Mouse (Mus musculus) myocyte (in vitro differentiated cells): ENCODE data around the gene Gdpd5. TPM values are rescaled to one million over a fixed set of nuclear protein-coding genes. Genes with fewer than 3 reads are reported as not detected.

ENCODE experiments used
- H3K27me3 ChIP-seq: one replicate; pipeline ENCODE4 v1.6.1; 2011; ENCODE audit not compliant: control insufficient read depth, insufficient read depth, insufficient read length
- H3K36me3 ChIP-seq: one replicate; pipeline ENCODE4 v1.6.1; 2011; ENCODE audit not compliant: control insufficient read depth, insufficient read depth
- H3K4me2 ChIP-seq: one replicate; pipeline ENCODE4 v1.6.1; 2011; ENCODE audit warnings: low read depth, control low read depth
- H3K4me3 ChIP-seq: one replicate; pipeline ENCODE4 v1.5.1; 2011; ENCODE audit warnings: mild to moderate bottlenecking, control low read depth, moderate library complexity
- H3K79me2 ChIP-seq: one replicate; pipeline ENCODE4 v1.6.1; 2011; ENCODE audit not compliant: control insufficient read depth, insufficient read depth
- H3ac ChIP-seq: one replicate; pipeline ENCODE4 v1.6.1; 2011; ENCODE audit not compliant: control insufficient read depth, insufficient read length
- CEBPB ChIP-seq: IDR thresholded peaks from 2 replicates; pipeline ENCODE4 v1.6.1; 2011; ENCODE audit warnings: mild to moderate bottlenecking, moderate library complexity; ENCODE audit not compliant: poor library complexity, insufficient read depth, severe bottlenecking
- E2F4 ChIP-seq: IDR thresholded peaks from one replicate; pipeline ENCODE4 v1.6.1; 2011; ENCODE audit warnings: mild to moderate bottlenecking, control low read depth, moderate library complexity; ENCODE audit not compliant: insufficient read depth
- MAX ChIP-seq: IDR thresholded peaks from one replicate; pipeline ENCODE4 v1.6.1; 2011; ENCODE audit warnings: low read depth, mild to moderate bottlenecking, control low read depth
- MYOD1 ChIP-seq, 3 experiments: IDR thresholded peaks; one replicate each; pipeline ENCODE4 v1.6.1; 2011; ENCODE audit warnings: control low read depth in 2 of 3, low read depth in 2 of 3, mild to moderate bottlenecking in 2 of 3, moderate library complexity in 1 of 3; ENCODE audit not compliant: insufficient read length in 2 of 3, control insufficient read depth in 1 of 3
- MYOG ChIP-seq, 3 experiments: IDR thresholded peaks; one replicate each; pipeline ENCODE4 v1.6.1; 2011; ENCODE audit warnings: control low read depth in 2 of 3, low read depth in 2 of 3, mild to moderate bottlenecking in 2 of 3; ENCODE audit not compliant: insufficient read length in 2 of 3, control insufficient read depth in 1 of 3, insufficient read depth in 1 of 3
- POLR2A ChIP-seq: IDR thresholded peaks from one replicate; pipeline ENCODE4 v1.6.1; 2011; ENCODE audit warnings: low read depth, mild to moderate bottlenecking, control low read depth, moderate library complexity; ENCODE audit not compliant: insufficient read length
- POLR2AphosphoS2 ChIP-seq: IDR thresholded peaks from one replicate; pipeline ENCODE4 v1.6.1; 2011; ENCODE audit warnings: low read depth, control low read depth; ENCODE audit not compliant: insufficient read length
- REST ChIP-seq: IDR thresholded peaks from one replicate; pipeline ENCODE4 v1.6.1; 2011; ENCODE audit warnings: mild to moderate bottlenecking, control low read depth, moderate library complexity; ENCODE audit not compliant: insufficient read depth, insufficient read length
- SRF ChIP-seq: IDR thresholded peaks from one replicate; pipeline ENCODE4 v1.6.1; 2011; ENCODE audit warnings: low read depth; ENCODE audit not compliant: control insufficient read depth, insufficient read length
- TCF12 ChIP-seq: IDR thresholded peaks from one replicate; pipeline ENCODE4 v1.6.1; 2011; ENCODE audit warnings: mild to moderate bottlenecking, control low read depth; ENCODE audit not compliant: poor library complexity, insufficient read depth, severe bottlenecking
- TCF3 ChIP-seq: IDR thresholded peaks from one replicate; pipeline ENCODE4 v1.6.1; 2011; ENCODE audit warnings: low read depth, control low read depth; ENCODE audit not compliant: insufficient read length
- USF1 ChIP-seq: IDR thresholded peaks from one replicate; pipeline ENCODE4 v1.6.1; 2011; ENCODE audit warnings: low read depth, mild to moderate bottlenecking, control low read depth, moderate library complexity
- polyA plus RNA-seq: library from polyadenylated mRNA; unstranded; fragments of >200 nt; fragmentation: generic; extraction: Trizol; gene quantifications from one replicate; pipeline ENCODE4 v1.2.1, GENCODE M21; 2012; ENCODE audit warnings: missing spikeins

Gdpd5 gene
- polyA plus RNA-seq, 1 experiment: 9.5 TPM

DNA sequence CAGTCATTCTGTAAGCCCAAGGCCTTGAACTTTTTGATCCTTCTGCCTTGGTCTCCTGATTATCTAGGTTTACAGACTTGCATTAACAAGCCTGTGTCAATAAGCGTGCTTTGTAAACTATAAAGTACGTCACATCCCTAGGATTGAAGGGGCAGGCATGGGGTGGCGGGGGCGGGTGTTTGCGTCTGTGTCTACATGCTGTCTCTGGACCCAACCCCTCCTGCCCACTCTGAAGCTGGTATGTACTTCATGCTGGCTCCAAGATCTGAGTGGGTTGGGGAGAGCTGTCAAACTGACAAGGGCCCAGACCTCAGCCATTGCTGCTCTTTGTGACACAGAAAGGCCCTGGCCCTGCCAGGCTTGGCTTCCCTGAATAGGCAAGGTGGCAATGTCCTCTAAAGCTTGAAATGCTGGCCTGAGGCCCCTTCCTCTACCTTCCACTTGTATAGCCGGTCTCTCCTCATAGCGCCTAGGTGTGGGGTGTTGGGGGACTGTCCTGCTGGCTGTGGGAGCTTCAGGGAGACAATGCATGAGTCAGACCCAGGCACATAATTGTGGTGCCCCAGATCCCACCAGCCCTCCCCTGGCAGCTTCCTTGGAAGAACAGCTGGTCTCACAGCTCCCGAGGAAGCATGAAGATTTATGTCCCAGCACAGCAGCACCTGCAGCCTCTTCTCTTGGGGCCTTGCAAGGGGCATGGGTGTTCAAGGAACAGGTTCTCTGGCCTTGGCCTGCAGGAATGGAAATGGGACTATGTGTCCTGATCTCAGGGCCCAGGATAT lies 28.4 kb downstream of the Gdpd5 start:
- no peaks in the 10 kb centered on the region for H3K27me3 ChIP-seq
- peak overlapping the region; percentile 46 for H3K4me2 ChIP-seq
- H3K79me2 ChIP-seq: no peaks in the 10 kb centered on the region
- H3ac ChIP-seq: no peak overlapping the region
- H3K36me3 ChIP-seq: no peaks in the 10 kb centered on the region
- TF ChIP-seq REST (no peak), MYOD1 (IDR thresholded peaks at IDR 0.05; ENCODE audit: control insufficient read depth in 1 of 3, insufficient read length in 2 of 3, low read depth in 2 of 3) (peak; percentile 59 to 97 (median 94)), MYOG (IDR thresholded peaks at IDR 0.05; ENCODE audit: control insufficient read depth in 1 of 3, insufficient read depth in 1 of 3, insufficient read length in 2 of 3, low read depth in 2 of 3) (peak; percentile 72 to 97 (median 87)), TCF12 (peak; percentile 88), USF1 (no peak), POLR2AphosphoS2 (no peak), TCF3 (peak; percentile 72)
- no peak overlapping the region for H3K4me3 ChIP-seq

DNA sequence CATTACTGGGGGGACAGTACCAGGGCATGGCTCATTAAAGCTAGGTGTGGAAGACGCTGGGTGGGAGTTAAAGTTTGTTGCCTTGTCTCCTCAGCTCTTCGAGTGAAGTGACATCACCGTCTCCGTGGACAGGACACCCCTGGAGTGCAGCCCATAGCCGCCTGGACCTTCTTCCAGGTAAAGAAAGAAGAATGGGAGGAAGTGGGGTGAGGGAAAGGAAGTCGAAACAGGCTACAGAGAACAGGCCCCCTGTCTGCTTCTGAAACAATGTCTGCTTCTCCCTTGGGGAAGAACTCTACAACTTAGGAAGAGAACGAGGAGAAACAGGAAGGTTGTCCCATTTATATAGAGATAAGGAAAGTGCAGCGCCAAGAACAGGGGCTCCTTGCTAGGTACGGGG lies 29.1 kb downstream of the Gdpd5 start:
- Histone ChIP-seq H3K27me3 (no peaks in the 10 kb centered on the region), H3K79me2 (no peaks in the 10 kb centered on the region), H3K4me2 (peak overlapping the region; percentile 30), H3K36me3 (no peaks in the 10 kb centered on the region), H3K4me3 (no peak overlapping the region), H3ac (no peak overlapping the region)
- TF ChIP-seq POLR2AphosphoS2: no peak
- TF ChIP-seq E2F4: no peak
- no peak for TF ChIP-seq SRF
- TF ChIP-seq TCF3: no peak
- TF ChIP-seq MAX: no peak
- no peak for TF ChIP-seq POLR2A

DNA sequence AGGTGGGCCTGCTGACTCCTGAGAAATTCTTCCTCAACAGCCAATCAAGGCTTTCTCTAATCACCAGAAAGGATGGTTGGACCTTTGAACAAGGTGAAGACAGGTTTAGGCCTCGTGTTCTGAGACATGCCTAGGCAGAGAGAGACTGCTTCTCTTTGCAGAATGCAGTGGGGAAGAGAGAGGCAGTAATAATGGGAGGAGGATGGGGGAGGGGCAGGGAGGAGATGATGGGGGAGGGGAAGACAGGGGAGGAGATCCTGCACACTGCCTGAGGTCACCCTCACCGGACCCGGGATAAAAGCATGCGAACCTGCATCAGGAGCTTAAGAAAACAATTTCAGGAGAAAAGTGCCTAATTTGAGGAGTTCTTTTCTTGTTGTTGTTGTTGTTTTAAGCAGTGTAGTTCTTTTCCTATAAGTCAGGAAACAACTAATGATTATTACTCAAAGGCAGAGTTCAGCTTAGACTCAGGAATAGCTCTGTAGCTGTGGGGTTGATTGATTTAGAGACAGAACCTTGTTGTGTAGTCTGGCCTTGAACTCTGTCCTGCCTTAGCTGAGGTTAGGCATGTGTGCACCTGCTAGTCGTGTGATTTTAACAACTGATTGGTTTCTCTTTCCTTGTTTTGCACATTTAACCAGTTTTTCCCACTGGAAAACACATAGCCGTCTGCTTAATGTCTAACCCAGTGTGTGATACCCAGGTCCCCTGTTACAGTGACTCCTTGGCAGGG lies 30.0 kb downstream of the Gdpd5 start:
- TF ChIP-seq TCF12: no peak
- TF ChIP-seq SRF: no peak
- TF ChIP-seq CEBPB: no peak
- TF ChIP-seq TCF3: no peak
- no peak for TF ChIP-seq POLR2A
- TF ChIP-seq REST: no peak
- TF ChIP-seq MYOD1 (IDR thresholded peaks at IDR 0.05; ENCODE audit: control insufficient read depth in 1 of 3, insufficient read length in 2 of 3, low read depth in 2 of 3): no peak
- TF ChIP-seq MYOG (IDR thresholded peaks at IDR 0.05; ENCODE audit: control insufficient read depth in 1 of 3, insufficient read depth in 1 of 3, insufficient read length in 2 of 3, low read depth in 2 of 3): no peak
- Histone ChIP-seq H3K36me3 (no peaks in the 10 kb centered on the region), H3K4me2 (no peak overlapping the region), H3ac (no peak overlapping the region), H3K79me2 (no peaks in the 10 kb centered on the region), H3K4me3 (no peak overlapping the region), H3K27me3 (no peaks in the 10 kb centered on the region)

DNA sequence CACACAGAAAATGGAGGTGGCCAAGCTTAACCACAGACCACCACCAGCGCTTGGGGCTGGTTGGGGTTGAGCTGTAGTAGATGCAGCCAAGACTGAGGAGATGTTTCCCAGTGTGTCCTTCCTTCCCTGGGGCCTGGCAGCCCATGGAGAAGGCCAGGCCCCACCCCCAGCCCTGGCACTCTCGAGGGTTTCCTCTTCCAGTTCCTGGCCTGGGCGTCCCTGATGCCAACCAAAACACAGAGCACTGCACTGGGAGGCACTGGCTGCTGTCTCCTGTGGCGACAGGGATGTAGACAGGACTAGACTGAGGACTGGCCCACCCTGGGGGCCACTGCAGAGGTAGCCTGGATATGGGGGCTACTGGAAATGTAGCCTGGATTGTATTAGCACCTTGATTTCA lies 33.8 kb downstream of the Gdpd5 start:
- H3K27me3 ChIP-seq: no peaks in the 10 kb centered on the region
- no peak overlapping the region for H3K4me3 ChIP-seq
- H3K79me2 ChIP-seq: no peaks in the 10 kb centered on the region
- H3ac ChIP-seq: no peak overlapping the region
- no peak overlapping the region for H3K4me2 ChIP-seq
- H3K36me3 ChIP-seq: no peaks in the 10 kb centered on the region
- TF ChIP-seq MYOD1 (IDR thresholded peaks at IDR 0.05; ENCODE audit: control insufficient read depth in 1 of 3, insufficient read length in 2 of 3, low read depth in 2 of 3): no peak
- no peak for TF ChIP-seq TCF12
- TF ChIP-seq USF1: no peak
- no peak for TF ChIP-seq REST
- no peak for TF ChIP-seq SRF
- no peak for TF ChIP-seq E2F4
- TF ChIP-seq MYOG (IDR thresholded peaks at IDR 0.05; ENCODE audit: control insufficient read depth in 1 of 3, insufficient read depth in 1 of 3, insufficient read length in 2 of 3, low read depth in 2 of 3): no peak
- TF ChIP-seq MAX: no peak
- no peak for TF ChIP-seq TCF3
- no peak for TF ChIP-seq POLR2AphosphoS2
- TF ChIP-seq POLR2A: no peak
- no peak for TF ChIP-seq CEBPB
